Mouse (Mus musculus) kidney, adult 2 months (tissue): ENCODE data around the gene Crtc3.

ENCODE experiments used
- CTCF ChIP-seq: fragments of 200-500 bp; conservative IDR thresholded peaks from 2 replicates; pipeline ENCODE4 v1.5.1; 2011; ENCODE audit warnings: low read depth, mild to moderate bottlenecking, control low read depth, low read length, moderate library complexity, mixed read lengths; ENCODE audit not compliant: insufficient read depth, insufficient read length
- POLR2A ChIP-seq: fragments of 200-500 bp; IDR thresholded peaks from one replicate; pipeline ENCODE4 v1.6.1; 2011; ENCODE audit warnings: low read depth, low read length, control low read depth

DNA sequence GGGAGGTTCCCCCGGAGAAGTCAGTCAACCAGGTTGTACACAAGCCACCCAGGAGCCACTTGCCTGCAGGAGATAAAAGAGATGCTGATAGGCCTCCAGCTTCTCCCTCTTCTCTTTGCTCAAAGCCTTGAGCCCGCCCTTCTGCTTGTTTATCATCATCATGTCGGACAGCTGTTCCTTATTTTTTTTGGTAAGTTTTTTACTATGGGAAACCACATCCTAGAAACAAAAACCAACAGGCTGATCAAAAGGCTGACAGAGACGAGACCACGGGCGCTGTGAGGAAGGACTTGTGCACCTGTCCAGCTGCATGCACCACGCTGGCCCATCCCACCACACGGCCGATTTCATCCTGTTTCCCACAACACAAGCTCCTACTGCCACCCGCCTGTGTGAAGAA is 47.5 kb upstream of the Crtc3 start:
- TF ChIP-seq POLR2A (no peak), CTCF (no peak)
